Mouse (Mus musculus) neural tube, embryonic 15.5 days (tissue): ENCODE results near the gene Capn9. TPM values are rescaled to one million over a fixed set of nuclear protein-coding genes. Genes with fewer than 3 reads are reported as not detected.

Experiments
- ATAC-seq: fragments of 200-750 bp; cut with Nextera tagmentation; 2 replicates; pipeline ENCODE4 v1.8.0; 2017; ENCODE audit warnings: mild to moderate bottlenecking, moderate TSS enrichment, moderate library complexity; ENCODE audit not compliant: low FRiP score
- H3K27ac ChIP-seq: fragments of 300-500 bp; sonication (generic); replicated peaks from 2 replicates; pipeline ENCODE4 v1.5.1; 2015; ENCODE audit warnings: mild to moderate bottlenecking, inconsistent platforms
- H3K27me3 ChIP-seq: fragments of 300-500 bp; sonication (generic); replicated peaks from 2 replicates; pipeline ENCODE4 v1.6.1; 2015; ENCODE audit warnings: inconsistent platforms
- H3K36me3 ChIP-seq: fragments of 300-500 bp; sonication (generic); 2 replicates; pipeline ENCODE4 v1.6.1; 2015; ENCODE audit warnings: inconsistent platforms
- H3K4me1 ChIP-seq: fragments of 300-500 bp; sonication (generic); 2 replicates; pipeline ENCODE4 v1.6.1; 2015; ENCODE audit warnings: inconsistent platforms
- H3K4me2 ChIP-seq: fragments of 300-500 bp; sonication (generic); 2 replicates; pipeline ENCODE4 v1.6.1; 2015; ENCODE audit warnings: inconsistent platforms, mild to moderate bottlenecking, moderate library complexity
- H3K4me3 ChIP-seq: fragments of 300-500 bp; sonication (generic); replicated peaks from 2 replicates; pipeline ENCODE4 v1.5.1; 2015; ENCODE audit warnings: mild to moderate bottlenecking, inconsistent platforms
- H3K9ac ChIP-seq: fragments of 300-500 bp; sonication (generic); replicated peaks from 2 replicates; pipeline ENCODE4 v1.6.1; 2015; ENCODE audit warnings: mild to moderate bottlenecking, inconsistent platforms
- H3K9me3 ChIP-seq: fragments of 300-500 bp; sonication (generic); replicated peaks from 2 replicates; pipeline ENCODE4 v1.6.1; 2016; ENCODE audit warnings: inconsistent platforms
- WGBS: fragments of 180-500 bp; shearing (Covaris S2); methylation state at CpG from one replicate; pipeline ENCODE4 v1.1.7; 2015; ENCODE audit warnings: mixed read lengths; 5-methylcytosine and 5-hydroxymethylcytosine counted together
- polyA plus RNA-seq: library from polyadenylated mRNA; unstranded; fragments of >200 nt; fragmentation: Nextera tagmentation; extraction: Ambion mirVana; gene quantifications from 2 replicates; pipeline ENCODE4 v1.2.1, GENCODE M21; 2015

The Capn9 gene
- polyA plus RNA-seq, 1 experiment from 2014 or later: 0.45 TPM

GRCm38 (mm10) chr8:124621255-124621654 is 45.3 kb downstream of the Capn9 start:
- H3K4me1 ChIP-seq: peaks cover 13% of the 10 kb centered on the region
- peak overlapping the region; percentile 74 for H3K27ac ChIP-seq
- H3K4me2 ChIP-seq: no peak overlapping the region
- no peaks in the 10 kb centered on the region for H3K9me3 ChIP-seq
- 32% methylated on average over 5 of the region's 5 CpGs for WGBS
- H3K9ac ChIP-seq: no peak overlapping the region
- ATAC-seq: peak; percentile 66
- H3K4me3 ChIP-seq: no peak overlapping the region
- H3K27me3 ChIP-seq: peaks cover 4% of the 10 kb centered on the region; the same call in 1 of the 2 replicates
- no peaks in the 10 kb centered on the region for H3K36me3 ChIP-seq

- H3K4me1 ChIP-seq: no peaks in the 10 kb centered on the region
- H3K9ac ChIP-seq: no peak overlapping the region
- H3K36me3 ChIP-seq: no peaks in the 10 kb centered on the region
- H3K27me3 ChIP-seq: no peaks in the 10 kb centered on the region
- no peaks in the 10 kb centered on the region for H3K9me3 ChIP-seq
- no peak overlapping the region for H3K4me2 ChIP-seq
- H3K4me3 ChIP-seq: no peak overlapping the region
- H3K27ac ChIP-seq: no peak overlapping the region
- ATAC-seq: no peak
- 86% methylated on average over 9 of the region's 9 CpGs for WGBS
Observed at GRCm38 (mm10) chr8:124626251-124626650, 50.3 kb downstream of the Capn9 start.

GRCm38 (mm10) chr8:124630489-124630888 is 54.6 kb downstream of the Capn9 start:
- no peak overlapping the region for H3K27ac ChIP-seq
- 80% methylated on average over 6 of the region's 6 CpGs for WGBS
- no peak for ATAC-seq

GRCm38 (mm10) chr8:124630891-124631290 is 55.0 kb downstream of the Capn9 start:
- H3K27me3 ChIP-seq: no peaks in the 10 kb centered on the region
- 0 out of 2 replicates have a peak, but pooled peaks cover 5% of the 10 kb centered on the region for H3K4me1 ChIP-seq
- H3K36me3 ChIP-seq: peaks cover 8% of the 10 kb centered on the region; the same call in 1 of the 2 replicates
- no peak overlapping the region for H3K4me2 ChIP-seq
- 84% methylated on average over 4 of the region's 4 CpGs for WGBS
- H3K4me3 ChIP-seq: no peak overlapping the region
- no peak for ATAC-seq
- no peak overlapping the region for H3K27ac ChIP-seq
- no peak overlapping the region for H3K9ac ChIP-seq
- no peaks in the 10 kb centered on the region for H3K9me3 ChIP-seq

More at GRCm38 (mm10) chr8:124630489-124630888, 54.6 kb downstream of the Capn9 start:
- Histone ChIP-seq H3K4me2 (no peak overlapping the region), H3K9ac (no peak overlapping the region), H3K36me3 (peaks cover 4% of the 10 kb centered on the region; the same call in 1 of the 2 replicates), H3K4me3 (no peak overlapping the region), H3K27me3 (no peaks in the 10 kb centered on the region), H3K9me3 (no peaks in the 10 kb centered on the region), H3K4me1 (0 out of 2 replicates have a peak, but pooled peaks cover 5% of the 10 kb centered on the region)

- no peak for ATAC-seq
- 0 out of 2 replicates have a peak overlapping the region, but pooled peaks have one; percentile 37 for H3K27ac ChIP-seq
Observed at GRCm38 (mm10) chr8:124631966-124632365, 56.1 kb downstream of the Capn9 start.

GRCm38 (mm10) chr8:124633001-124633703 is 57.2 kb downstream of the Capn9 start:
- Histone ChIP-seq H3K9me3 (no peaks in the 10 kb centered on the region), H3K27ac (no peak overlapping the region), H3K36me3 (peaks cover 30% of the 10 kb centered on the region), H3K27me3 (no peaks in the 10 kb centered on the region), H3K4me3 (no peak overlapping the region), H3K9ac (no peak overlapping the region), H3K4me1 (0 out of 2 replicates have a peak, but pooled peaks cover 5% of the 10 kb centered on the region), H3K4me2 (no peak overlapping the region)
- 89% methylated on average over 14 of the region's 14 CpGs for WGBS
- no peak for ATAC-seq

More at GRCm38 (mm10) chr8:124631966-124632365, 56.1 kb downstream of the Capn9 start:
- H3K4me2 ChIP-seq: no peak overlapping the region
- no peaks in the 10 kb centered on the region for H3K27me3 ChIP-seq
- no peak overlapping the region for H3K9ac ChIP-seq
- 58% methylated on average over 7 of the region's 7 CpGs for WGBS
- peaks cover 18% of the 10 kb centered on the region for H3K36me3 ChIP-seq
- H3K9me3 ChIP-seq: no peaks in the 10 kb centered on the region
- H3K4me3 ChIP-seq: no peak overlapping the region
- 0 out of 2 replicates have a peak, but pooled peaks cover 5% of the 10 kb centered on the region for H3K4me1 ChIP-seq

- H3K36me3 ChIP-seq: peaks cover 43% of the 10 kb centered on the region
- no peaks in the 10 kb centered on the region for H3K27me3 ChIP-seq
- no peak for ATAC-seq
- H3K27ac ChIP-seq: no peak overlapping the region
- H3K4me3 ChIP-seq: no peak overlapping the region
- H3K4me1 ChIP-seq: 0 out of 2 replicates have a peak, but pooled peaks cover 5% of the 10 kb centered on the region
- no peak overlapping the region for H3K9ac ChIP-seq
- H3K4me2 ChIP-seq: no peak overlapping the region
- no peaks in the 10 kb centered on the region for H3K9me3 ChIP-seq
- WGBS: 69% methylated on average over 13 of the region's 13 CpGs
Observed at GRCm38 (mm10) chr8:124634411-124635246, 58.7 kb downstream of the Capn9 start.

- ATAC-seq: no peak
- peaks cover 45% of the 10 kb centered on the region for H3K36me3 ChIP-seq
- H3K4me1 ChIP-seq: 0 out of 2 replicates have a peak, but pooled peaks cover 5% of the 10 kb centered on the region
- no peaks in the 10 kb centered on the region for H3K9me3 ChIP-seq
- no peak overlapping the region for H3K27ac ChIP-seq
- no peak overlapping the region for H3K9ac ChIP-seq
- no peaks in the 10 kb centered on the region for H3K27me3 ChIP-seq
- H3K4me2 ChIP-seq: no peak overlapping the region
- H3K4me3 ChIP-seq: no peak overlapping the region
- WGBS: 87% methylated on average over 8 of the region's 8 CpGs
Observed at GRCm38 (mm10) chr8:124635247-124635502, 59.3 kb downstream of the Capn9 start.

- Histone ChIP-seq H3K36me3 (peaks cover 36% of the 10 kb centered on the region), H3K9me3 (no peaks in the 10 kb centered on the region), H3K4me1 (peaks cover 24% of the 10 kb centered on the region), H3K4me2 (no peak overlapping the region), H3K4me3 (no peak overlapping the region), H3K9ac (no peak overlapping the region), H3K27me3 (no peaks in the 10 kb centered on the region), H3K27ac (no peak overlapping the region)
- 95% methylated on average over 8 of the region's 8 CpGs for WGBS
- ATAC-seq: no peak
Observed at GRCm38 (mm10) chr8:124641599-124641998, 65.7 kb downstream of the Capn9 start.

- no peaks in the 10 kb centered on the region for H3K9me3 ChIP-seq
- H3K4me2 ChIP-seq: peak overlapping the region; percentile 35
- H3K4me3 ChIP-seq: no peak overlapping the region
- WGBS: 36% methylated on average over 18 of the region's 18 CpGs
- H3K36me3 ChIP-seq: peaks cover 14% of the 10 kb centered on the region
- H3K27me3 ChIP-seq: no peaks in the 10 kb centered on the region
- H3K27ac ChIP-seq: peak overlapping the region; percentile 70
- H3K4me1 ChIP-seq: peaks cover 28% of the 10 kb centered on the region
- H3K9ac ChIP-seq: no peak overlapping the region
- ATAC-seq: peak; percentile 67
Observed at GRCm38 (mm10) chr8:124643540-124644339, 67.8 kb downstream of the Capn9 start.

GRCm38 (mm10) chr8:124648311-124648710 is 72.4 kb downstream of the Capn9 start:
- Histone ChIP-seq H3K4me2 (no peak overlapping the region), H3K27ac (no peak overlapping the region), H3K9ac (no peak overlapping the region), H3K27me3 (no peaks in the 10 kb centered on the region), H3K36me3 (peaks cover 9% of the 10 kb centered on the region), H3K4me1 (peaks cover 43% of the 10 kb centered on the region), H3K4me3 (no peak overlapping the region), H3K9me3 (no peaks in the 10 kb centered on the region)
- no peak for ATAC-seq
